Mouse (Mus musculus): Measurements from ENCODE around the gene Rpp38.
A peak's percentile ranks its signal among the peaks of the same experiment; 100 is the strongest.

Gene Rpp38

GRCm38 (mm10) chr2:3332484-3333242 lies at the start of gene Rpp38:
TSS of gene Rpp38 (minus strand) at chr2:3332643.
- DNase-seq, result peak; percentile 97 to 98

- DNase-seq, result no peak
These were observed 32.7 kb upstream of the Rpp38 start for GRCm38 (mm10) chr2:3365127-3365526.

GRCm38 (mm10) chr2:3361067-3361466 lies 28.6 kb upstream of the Rpp38 start:
- no peak for DNase-seq

- DNase-seq, result no peak
These were observed 25.4 kb upstream of the Rpp38 start for GRCm38 (mm10) chr2:3357887-3358286.

- no peak for DNase-seq
These were observed 23.9 kb upstream of the Rpp38 start for GRCm38 (mm10) chr2:3356311-3356710.

GRCm38 (mm10) chr2:3355793-3356192 lies 23.4 kb upstream of the Rpp38 start:
- DNase-seq, result no peak

- DNase-seq, result no peak
These were observed 20.7 kb upstream of the Rpp38 start for GRCm38 (mm10) chr2:3353160-3353559.

GRCm38 (mm10) chr2:3348919-3349318 lies 16.5 kb upstream of the Rpp38 start:
- peak in 1 of 2 experiments; percentile 3 for DNase-seq

GRCm38 (mm10) chr2:3348422-3348821 lies 16.0 kb upstream of the Rpp38 start:
- DNase-seq, result no peak

- DNase-seq, result peak; percentile 73 to 87
These were observed 3.3 kb upstream of the Rpp38 start, which contains the start of gene Acbd7 for GRCm38 (mm10) chr2:3335611-3336301. TSS of gene Acbd7 (plus strand) at chr2:3336168.

GRCm38 (mm10) chr2:3333761-3334160 lies 1.3 kb upstream of the Rpp38 start:
- no peak for DNase-seq

- DNase-seq, result no peak
These were observed 387 bp downstream of the Rpp38 start for GRCm38 (mm10) chr2:3332056-3332455.

GRCm38 (mm10) chr2:3331071-3331703 lies 1.3 kb downstream of the Rpp38 start:
- no peak for DNase-seq

- peak; percentile 54 to 74 for DNase-seq
These were observed 5.1 kb downstream of the Rpp38 start for GRCm38 (mm10) chr2:3327351-3327750.

- DNase-seq, result no peak
These were observed 5.9 kb downstream of the Rpp38 start for GRCm38 (mm10) chr2:3326547-3326946.

- DNase-seq, result no peak
These were observed 7.9 kb downstream of the Rpp38 start for GRCm38 (mm10) chr2:3324381-3325130.

- DNase-seq, result no peak
These were observed 9.3 kb downstream of the Rpp38 start for GRCm38 (mm10) chr2:3323132-3323531.

GRCm38 (mm10) chr2:3305426-3306025 lies 26.9 kb downstream of the Rpp38 start:
- peak; percentile 46 to 52 for DNase-seq

- no peak for DNase-seq
These were observed 36.6 kb downstream of the Rpp38 start for GRCm38 (mm10) chr2:3295826-3296225.

- DNase-seq, result no peak
These were observed 40.3 kb downstream of the Rpp38 start for GRCm38 (mm10) chr2:3292170-3292569.

GRCm38 (mm10) chr2:3289581-3289980 lies 42.9 kb downstream of the Rpp38 start:
- no peak for DNase-seq

GRCm38 (mm10) chr2:3286243-3286642 lies 46.2 kb downstream of the Rpp38 start:
- no peak for DNase-seq

- DNase-seq, result no peak
These were observed 46.7 kb downstream of the Rpp38 start for GRCm38 (mm10) chr2:3285709-3286108.

Data from kidney, postnatal 25 days (tissue).